Mouse (Mus musculus): ENCODE results near the gene Brsk2. TPM values are rescaled to one million over a fixed set of nuclear protein-coding genes. Genes with fewer than 3 reads are reported as not detected.

Gene Brsk2
- polyA plus RNA-seq, 1 experiment from 2014 or later: 0.29 TPM

DNA sequence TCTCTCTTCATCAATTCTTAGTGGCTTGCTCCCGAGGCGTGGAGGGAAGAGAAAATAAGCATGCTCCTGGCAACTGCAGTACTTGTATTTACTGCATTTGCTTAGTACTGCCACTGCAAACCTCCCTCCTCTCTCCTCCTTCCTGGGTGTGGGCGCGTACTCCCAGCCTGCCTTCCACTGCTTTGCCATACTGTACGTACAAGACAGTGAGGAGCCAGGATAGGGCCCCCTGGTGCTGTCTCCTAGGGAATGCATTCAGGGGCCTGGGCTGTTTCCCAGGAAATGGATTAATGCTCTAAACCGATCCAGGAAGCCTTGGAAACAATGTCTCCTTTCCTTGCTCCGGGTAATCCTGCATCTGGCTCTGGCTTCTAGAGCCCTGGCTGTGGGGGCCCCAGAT is 3.6 kb upstream of the Brsk2 start:
- no peaks in the 10 kb centered on the region for H3K36me3 ChIP-seq (ENCODE audit: insufficient read depth, low read length)
- peaks cover 27% of the 10 kb centered on the region for H3K27me3 ChIP-seq (ENCODE audit: insufficient read depth, low read length)
- no peaks in the 10 kb centered on the region for H3K9me3 ChIP-seq (replicated peaks; ENCODE audit: low read length)
- H3K9ac ChIP-seq (ENCODE audit: low read depth, low read length): no peak overlapping the region
- 32% methylated on average over 7 of the region's 7 CpGs for WGBS
- H3K27ac ChIP-seq: no peak overlapping the region
- H3K4me3 ChIP-seq (replicated peaks; ENCODE audit: low read depth, low read length): no peak overlapping the region
- H3K4me2 ChIP-seq (ENCODE audit: low read length): no peak overlapping the region
- no peak for ATAC-seq (replicated peaks; ENCODE audit: low FRiP score, low read depth)
- peak; percentile 29; the same call in 1 of the 2 replicates for TF ChIP-seq CTCF (IDR thresholded peaks at IDR 0.05; ENCODE audit: low read depth)
- DNase-seq (ENCODE audit: low spot score): peak; percentile 12
- no peaks in the 10 kb centered on the region; the same call in 1 of the 2 replicates for H3K4me1 ChIP-seq (replicated peaks; ENCODE audit: insufficient read depth, low read length)

DNA sequence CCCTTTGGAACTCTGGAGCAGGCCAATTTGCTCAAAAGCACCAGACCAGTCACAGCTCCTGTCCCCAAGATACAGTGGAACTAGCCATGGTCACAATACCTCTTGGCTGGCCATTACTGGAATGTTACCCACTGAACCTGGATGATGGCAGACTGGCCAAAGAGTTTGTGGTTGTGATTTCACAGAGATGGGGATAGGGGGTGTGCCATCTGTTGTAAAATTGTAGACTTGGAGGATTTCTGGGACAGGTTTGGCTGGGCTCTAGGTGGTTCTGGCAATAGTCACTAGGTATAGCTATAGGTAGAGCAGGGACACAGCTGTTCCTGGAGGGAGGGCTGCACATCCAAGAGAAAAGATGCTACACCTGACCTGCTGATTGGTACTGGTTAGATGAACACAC is 2.0 kb upstream of the Brsk2 start:
- H3K9ac ChIP-seq (ENCODE audit: low read depth, low read length): no peak overlapping the region
- H3K9me3 ChIP-seq (replicated peaks; ENCODE audit: low read length): no peaks in the 10 kb centered on the region
- H3K4me3 ChIP-seq (replicated peaks; ENCODE audit: low read depth, low read length): no peak overlapping the region
- no peaks in the 10 kb centered on the region; the same call in 1 of the 2 replicates for H3K4me1 ChIP-seq (replicated peaks; ENCODE audit: insufficient read depth, low read length)
- ATAC-seq (replicated peaks; ENCODE audit: low FRiP score, low read depth) (no peak), DNase-seq (ENCODE audit: low spot score) (no peak)
- H3K27me3 ChIP-seq (ENCODE audit: insufficient read depth, low read length): peaks cover 34% of the 10 kb centered on the region
- no peak overlapping the region for H3K4me2 ChIP-seq (ENCODE audit: low read length)
- TF ChIP-seq CTCF (IDR thresholded peaks at IDR 0.05; ENCODE audit: low read depth): no peak
- H3K27ac ChIP-seq: no peak overlapping the region
- no peaks in the 10 kb centered on the region for H3K36me3 ChIP-seq (ENCODE audit: insufficient read depth, low read length)

DNA sequence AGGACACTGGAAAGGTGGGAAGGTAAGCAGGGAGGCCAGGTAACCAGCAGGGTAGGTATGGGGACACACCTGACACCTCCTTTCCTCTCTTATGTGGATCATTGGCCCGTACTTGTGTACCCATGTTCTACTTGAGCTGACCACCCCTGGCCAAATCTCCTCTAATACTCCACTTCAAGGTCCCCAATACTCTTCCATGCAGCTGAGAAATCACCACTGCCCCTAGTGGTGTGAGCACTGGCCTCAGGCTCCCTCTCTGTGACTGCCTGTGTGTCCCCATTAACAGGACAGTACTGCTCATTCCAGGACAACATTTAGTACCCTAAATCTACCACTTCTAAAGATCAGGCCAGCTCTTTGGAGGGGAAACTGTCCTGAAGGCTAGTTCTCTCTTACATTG is 1.5 kb upstream of the Brsk2 start:
- no peaks in the 10 kb centered on the region; the same call in 1 of the 2 replicates for H3K4me1 ChIP-seq (replicated peaks; ENCODE audit: insufficient read depth, low read length)
- H3K27me3 ChIP-seq (ENCODE audit: insufficient read depth, low read length): peaks cover 34% of the 10 kb centered on the region
- peak; percentile 22; the same call in 1 of the 2 replicates for TF ChIP-seq CTCF (IDR thresholded peaks at IDR 0.05; ENCODE audit: low read depth)
- 83% methylated on average over 1 of the region's 1 CpGs for WGBS
- ATAC-seq (replicated peaks; ENCODE audit: low FRiP score, low read depth) (no peak), DNase-seq (ENCODE audit: low spot score) (no peak)
- no peak overlapping the region for H3K4me2 ChIP-seq (ENCODE audit: low read length)
- H3K4me3 ChIP-seq (replicated peaks; ENCODE audit: low read depth, low read length): no peak overlapping the region
- H3K36me3 ChIP-seq (ENCODE audit: insufficient read depth, low read length): no peaks in the 10 kb centered on the region
- H3K9me3 ChIP-seq (replicated peaks; ENCODE audit: low read length): no peaks in the 10 kb centered on the region
- H3K27ac ChIP-seq: no peak overlapping the region
- no peak overlapping the region for H3K9ac ChIP-seq (ENCODE audit: low read depth, low read length)

DNA sequence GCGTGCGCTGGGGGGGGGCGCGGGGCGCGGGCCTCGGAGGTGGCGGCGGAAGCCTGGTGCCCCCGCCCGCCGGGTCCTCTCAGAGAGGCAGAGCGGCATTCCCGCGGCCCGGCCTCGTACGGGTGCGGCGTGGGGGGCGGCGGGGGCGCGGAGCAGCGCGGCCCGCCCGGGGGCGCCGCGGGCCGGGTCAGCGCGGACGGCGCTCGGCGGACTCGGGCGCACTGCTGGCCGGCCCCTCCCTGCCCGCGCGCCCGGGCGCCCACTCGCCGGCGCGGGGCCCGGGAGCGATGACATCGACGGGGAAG is 200 bp downstream of the Brsk2 start:
- Histone ChIP-seq H3K9ac (ENCODE audit: low read depth, low read length) (peak overlapping the region; percentile 40; the same call in 1 of the 2 replicates), H3K27ac (no peak overlapping the region), H3K4me3 (replicated peaks; ENCODE audit: low read depth, low read length) (peak overlapping the region; percentile 34), H3K4me1 (replicated peaks; ENCODE audit: insufficient read depth, low read length) (no peaks in the 10 kb centered on the region; the same call in 1 of the 2 replicates), H3K9me3 (replicated peaks; ENCODE audit: low read length) (no peaks in the 10 kb centered on the region), H3K27me3 (ENCODE audit: insufficient read depth, low read length) (peaks cover 34% of the 10 kb centered on the region), H3K36me3 (ENCODE audit: insufficient read depth, low read length) (no peaks in the 10 kb centered on the region), H3K4me2 (ENCODE audit: low read length) (peak overlapping the region; percentile 73)
- 0% methylated on average over 39 of the region's 54 CpGs for WGBS
- ATAC-seq (replicated peaks; ENCODE audit: low FRiP score, low read depth): no peak
- no peak for TF ChIP-seq CTCF (IDR thresholded peaks at IDR 0.05; ENCODE audit: low read depth)
- DNase-seq (ENCODE audit: low spot score): no peak

DNA sequence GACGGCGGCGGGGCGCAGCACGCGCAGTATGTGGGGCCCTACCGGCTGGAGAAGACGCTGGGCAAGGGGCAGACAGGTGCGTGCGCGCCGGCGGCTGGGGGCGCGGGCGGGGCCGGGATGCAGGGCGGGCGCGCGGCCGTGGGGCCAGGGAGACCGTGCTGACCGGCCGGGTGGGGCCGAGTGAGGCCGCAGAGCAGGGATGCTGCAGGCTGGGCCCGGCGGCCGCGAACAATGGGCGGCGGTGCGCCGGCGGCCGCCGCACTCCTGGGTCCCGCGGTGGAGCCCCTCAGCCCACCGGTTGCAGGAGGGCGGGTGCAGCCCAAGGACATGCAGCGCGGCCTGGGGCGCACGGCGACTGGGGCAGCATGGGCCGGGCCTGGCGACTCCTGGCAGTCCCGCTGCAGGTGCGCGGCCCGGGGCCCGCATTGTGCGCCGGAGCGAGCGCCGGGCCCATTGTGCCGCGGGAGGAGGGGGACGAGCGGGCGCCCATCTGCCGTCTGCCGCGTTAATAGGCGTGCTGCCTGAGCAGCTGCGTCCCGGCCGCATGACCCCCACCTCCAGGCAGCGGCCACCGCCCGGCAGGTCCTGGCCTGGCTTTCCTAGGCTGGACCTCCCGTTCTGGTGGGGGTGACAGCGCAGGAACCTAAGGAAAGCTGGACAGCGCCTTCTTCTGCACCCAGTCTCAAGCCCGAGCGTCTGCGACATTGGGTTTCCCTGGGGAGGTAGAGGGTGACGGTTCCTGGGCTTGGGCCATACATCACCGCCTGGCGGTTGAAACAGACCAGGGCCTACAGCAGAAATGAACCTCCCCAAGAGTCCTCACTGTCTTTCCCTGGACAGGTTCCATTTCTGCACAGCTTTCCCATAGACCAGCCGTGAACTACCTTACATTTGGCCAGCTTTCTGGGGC is 808 bp downstream of the Brsk2 start:
- Histone ChIP-seq H3K9ac (ENCODE audit: low read depth, low read length) (peak overlapping the region; percentile 40; the same call in 1 of the 2 replicates), H3K4me1 (replicated peaks; ENCODE audit: insufficient read depth, low read length) (no peaks in the 10 kb centered on the region; the same call in 1 of the 2 replicates), H3K36me3 (ENCODE audit: insufficient read depth, low read length) (no peaks in the 10 kb centered on the region), H3K4me3 (replicated peaks; ENCODE audit: low read depth, low read length) (peak overlapping the region; percentile 34), H3K27me3 (ENCODE audit: insufficient read depth, low read length) (peaks cover 34% of the 10 kb centered on the region), H3K9me3 (replicated peaks; ENCODE audit: low read length) (no peaks in the 10 kb centered on the region), H3K27ac (no peak overlapping the region), H3K4me2 (ENCODE audit: low read length) (peak overlapping the region; percentile 73)
- WGBS: 1% methylated on average over 63 of the region's 84 CpGs
- DNase-seq (ENCODE audit: low spot score) (peak; percentile 27), ATAC-seq (replicated peaks; ENCODE audit: low FRiP score, low read depth) (peak; percentile 53)
- TF ChIP-seq CTCF (IDR thresholded peaks at IDR 0.05; ENCODE audit: low read depth): peak; percentile 25; the same call in 1 of the 2 replicates

DNA sequence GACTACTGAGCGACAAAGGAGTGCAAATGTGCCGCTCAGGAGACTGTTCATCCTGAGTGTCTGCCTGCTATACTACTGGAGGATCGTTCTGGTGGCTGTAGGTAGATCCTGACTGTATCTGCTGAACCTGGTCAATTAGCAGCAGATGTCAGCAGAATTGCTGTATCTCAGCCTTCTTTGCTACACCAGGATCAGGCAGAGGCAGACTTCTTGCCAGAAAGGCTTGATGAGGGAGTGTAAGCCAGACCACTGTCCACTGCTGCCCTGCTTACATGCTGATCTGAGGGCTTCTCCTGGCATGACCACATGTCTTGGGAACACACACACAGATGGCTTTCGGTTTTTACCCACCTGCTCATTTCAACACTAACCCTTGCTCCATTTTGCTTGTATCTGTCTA is 2.3 kb downstream of the Brsk2 start:
- peaks cover 34% of the 10 kb centered on the region for H3K27me3 ChIP-seq (ENCODE audit: insufficient read depth, low read length)
- H3K9ac ChIP-seq (ENCODE audit: low read depth, low read length): no peak overlapping the region
- no peak for TF ChIP-seq CTCF (IDR thresholded peaks at IDR 0.05; ENCODE audit: low read depth)
- ATAC-seq (replicated peaks; ENCODE audit: low FRiP score, low read depth) (no peak), DNase-seq (ENCODE audit: low spot score) (no peak)
- H3K9me3 ChIP-seq (replicated peaks; ENCODE audit: low read length): no peaks in the 10 kb centered on the region
- H3K4me2 ChIP-seq (ENCODE audit: low read length): no peak overlapping the region
- no peaks in the 10 kb centered on the region; the same call in 1 of the 2 replicates for H3K4me1 ChIP-seq (replicated peaks; ENCODE audit: insufficient read depth, low read length)
- H3K27ac ChIP-seq: no peak overlapping the region
- no peak overlapping the region for H3K4me3 ChIP-seq (replicated peaks; ENCODE audit: low read depth, low read length)
- H3K36me3 ChIP-seq (ENCODE audit: insufficient read depth, low read length): no peaks in the 10 kb centered on the region
- 75% methylated on average over 4 of the region's 4 CpGs for WGBS
